Mouse (Mus musculus) right cerebral cortex, postnatal 10 days (tissue): ENCODE data around the gene Nnmt.

Source experiments
- DNase-seq, 2 experiments: peaks; one replicate each; pipeline ENCODE4 v3.0.0; 2021; ENCODE audit warnings: low spot score in 2 of 2

Gene Nnmt

GRCm38 (mm10) chr9:48635576-48636350 is 30.8 kb upstream of the Nnmt start:
- peak; percentile 12 to 16 for DNase-seq

GRCm38 (mm10) chr9:48633147-48633546 is 28.2 kb upstream of the Nnmt start:
- peak in 1 of 2 experiments; percentile 16 for DNase-seq

GRCm38 (mm10) chr9:48619268-48619667 is 14.3 kb upstream of the Nnmt start:
- DNase-seq: no peak

- peak; percentile 69 to 84 for DNase-seq
Observed at GRCm38 (mm10) chr9:48618589-48618988, 13.6 kb upstream of the Nnmt start.

GRCm38 (mm10) chr9:48618111-48618510 is 13.2 kb upstream of the Nnmt start:
- peak in 1 of 2 experiments; percentile 30 for DNase-seq

GRCm38 (mm10) chr9:48617511-48618010 is 12.6 kb upstream of the Nnmt start:
- peak in 1 of 2 experiments; percentile 8 for DNase-seq

- peak in 1 of 2 experiments; percentile 16 for DNase-seq
Observed at GRCm38 (mm10) chr9:48613221-48613620, 8.3 kb upstream of the Nnmt start.

- DNase-seq: peak in 1 of 2 experiments; percentile 21
Observed at GRCm38 (mm10) chr9:48612542-48612941, 7.6 kb upstream of the Nnmt start.

- DNase-seq: no peak
Observed at GRCm38 (mm10) chr9:48611032-48611431, 6.1 kb upstream of the Nnmt start.

- no peak for DNase-seq
Observed at GRCm38 (mm10) chr9:48609734-48610133, 4.8 kb upstream of the Nnmt start.

GRCm38 (mm10) chr9:48607417-48607816 is 2.5 kb upstream of the Nnmt start:
- no peak for DNase-seq

- no peak for DNase-seq
Observed at GRCm38 (mm10) chr9:48606171-48606570, 1.2 kb upstream of the Nnmt start.

- no peak for DNase-seq
Observed at GRCm38 (mm10) chr9:48605697-48606096, 744 bp upstream of the Nnmt start.

GRCm38 (mm10) chr9:48604226-48604625 is 727 bp downstream of the Nnmt start:
- DNase-seq: no peak

GRCm38 (mm10) chr9:48600881-48601280 is 4.1 kb downstream of the Nnmt start:
- DNase-seq: no peak

- no peak for DNase-seq
Observed at GRCm38 (mm10) chr9:48600066-48600465, 4.9 kb downstream of the Nnmt start.

- DNase-seq: no peak
Observed at GRCm38 (mm10) chr9:48597494-48597893, 7.5 kb downstream of the Nnmt start.

- no peak for DNase-seq
Observed at GRCm38 (mm10) chr9:48596924-48597323, 8.0 kb downstream of the Nnmt start.

- DNase-seq: no peak
Observed at GRCm38 (mm10) chr9:48593915-48594314, 11.0 kb downstream of the Nnmt start.

GRCm38 (mm10) chr9:48590606-48591005 is 14.3 kb downstream of the Nnmt start:
- DNase-seq: no peak

GRCm38 (mm10) chr9:48586332-48586731 is 18.6 kb downstream of the Nnmt start:
- DNase-seq: peak; percentile 80 to 86

GRCm38 (mm10) chr9:48580808-48581207 is 24.1 kb downstream of the Nnmt start:
- no peak for DNase-seq

GRCm38 (mm10) chr9:48562388-48562787 is 42.6 kb downstream of the Nnmt start:
- no peak for DNase-seq
